Mouse (Mus musculus) MEL (cell line): ENCODE measurements around the gene Orc6.

Experiments
- CHD2 ChIP-seq: IDR thresholded peaks from 2 replicates; pipeline ENCODE4 v1.6.1; 2011; ENCODE audit warnings: low read length, improper control_type of control experiment
- HCFC1 ChIP-seq: IDR thresholded peaks from 2 replicates; pipeline ENCODE4 v1.6.1; 2012; ENCODE audit warnings: low read depth, mild to moderate bottlenecking, inconsistent platforms, low read length, improper control_type of control experiment, moderate library complexity
- ZKSCAN1 ChIP-seq: IDR thresholded peaks from 2 replicates; pipeline ENCODE4 v1.6.1; 2012; ENCODE audit warnings: low read depth, mild to moderate bottlenecking, inconsistent platforms, low read length, improper control_type of control experiment, moderate library complexity

DNA sequence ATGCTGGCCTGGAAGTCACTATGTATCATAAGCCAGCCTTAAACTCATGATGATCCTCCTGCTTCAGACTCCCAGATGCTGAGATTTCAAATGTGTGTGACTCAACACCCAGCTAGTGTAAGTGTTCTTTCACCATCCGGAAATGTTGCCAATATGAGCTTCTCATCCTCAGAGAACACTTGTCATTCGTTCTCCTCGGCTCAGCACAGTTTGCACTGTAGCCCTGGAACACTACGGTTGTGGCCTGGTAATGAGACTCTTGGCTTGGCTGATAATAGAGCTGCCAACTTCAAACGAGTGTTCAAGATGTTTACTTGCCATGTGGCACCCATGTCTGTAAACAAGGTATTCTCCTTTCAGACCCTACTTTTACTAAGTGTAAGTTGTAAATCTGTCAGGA lies 4.1 kb downstream of the Orc6 start:
- TF ChIP-seq HCFC1 (no peak), CHD2 (no peak), ZKSCAN1 (no peak)
